9 mouse cellular contexts compared by ENCODE assay signal in genomic region chr15:88866934-88867356, GRCm38 (mm10). TPM values are rescaled to one million over a fixed set of nuclear protein-coding genes. Genes with fewer than 3 reads are reported as not detected.
A peak's percentile ranks its signal among the peaks of the same experiment; 100 is the strongest.
DNase-seq lines count a peak whose midpoint lies in the region; ATAC-seq and TF ChIP-seq lines count a peak whose summit lies in the region.
"Had no signal": no experiment of that assay in that cellular context is flagged by ENCODE, and none has a peak within 500 bp of the region (broad histone marks: within the 10 kb centered on the region; RNA-seq: fewer than 3 reads in every experiment).

No protein-coding gene starts in this region.

- 8% methylated on average over 7 of the region's 7 CpGs for WGBS in liver, adult 2 months
- 46% methylated on average over 7 of the region's 7 CpGs for WGBS in liver, embryonic 15.5 days (ENCODE audit: insufficient replicate concordance)

- H3K9ac ChIP-seq in liver, adult 2 months (ENCODE audit: low read depth, low read length) = peak overlapping the region; percentile 61
- H3K9ac ChIP-seq in liver, embryonic 15.5 days = no peak overlapping the region

- H3K79me2 ChIP-seq in liver, adult 2 months (ENCODE audit: control insufficient read depth, insufficient read depth, low read length) = peaks cover 18% of the 10 kb centered on the region

- TF ChIP-seq CTCF in liver, adult 2 months (IDR thresholded peaks at IDR 0.05; ENCODE audit: low read depth, low read length) = no peak
- TF ChIP-seq CTCF in embryonic fibroblast, embryonic 13.5 days (IDR thresholded peaks at IDR 0.05; ENCODE audit: borderline replicate concordance, insufficient read depth, low read length) = no peak

- 0 out of 2 replicates have a peak, but pooled peaks have one; percentile 29 for TF ChIP-seq POLR2A in liver, adult 2 months (IDR thresholded peaks at IDR 0.05; ENCODE audit: extremely low read depth, insufficient read depth, low read length)
- no peak for TF ChIP-seq POLR2A in embryonic fibroblast, embryonic 13.5 days (IDR thresholded peaks at IDR 0.05; ENCODE audit: low read depth, low read length)

- peaks cover 41% of the 10 kb centered on the region for H3K4me1 ChIP-seq in liver, adult 2 months (ENCODE audit: control insufficient read depth, insufficient read depth, low read length)
- H3K4me1 ChIP-seq in embryonic fibroblast, embryonic 13.5 days (ENCODE audit: control insufficient read depth, insufficient read depth, low read length) = peaks cover 20% of the 10 kb centered on the region
- H3K4me1 ChIP-seq in liver, embryonic 15.5 days (replicated peaks) = peaks cover 60% of the 10 kb centered on the region

- H3K4me3 ChIP-seq in liver, adult 2 months (ENCODE audit: insufficient read depth, low read depth, low read length) = no peak overlapping the region
- H3K4me3 ChIP-seq in embryonic fibroblast, embryonic 13.5 days (ENCODE audit: insufficient read depth, low read length) = no peak overlapping the region
- no peak overlapping the region for H3K4me3 ChIP-seq in liver, embryonic 15.5 days (replicated peaks)

- H3K4me2 ChIP-seq in liver, embryonic 15.5 days = no peak overlapping the region

- ATAC-seq in liver, embryonic 15.5 days (ENCODE audit: insufficient read depth) = no peak
- ATAC-seq: inflammation-experienced regulatory T-cells, adult 6 months had no signal

- no peaks in the 10 kb centered on the region for H3K9me3 ChIP-seq in liver, embryonic 15.5 days (replicated peaks)

- peak; percentile 71 for DNase-seq in adrenal gland, adult 2 months
- DNase-seq in adrenal gland, postnatal 25 days = no peak
- DNase-seq in liver, adult 2 months (ENCODE audit: extremely low read depth, low read depth, low spot score) = no peak
- DNase-seq in liver = no peak
- no peak for DNase-seq in left cerebral cortex, adult 9 months (ENCODE audit: low spot score in 2 of 2)
- no peak for DNase-seq in embryo, embryonic 10 days (ENCODE audit: low spot score)

- peaks cover 18% of the 10 kb centered on the region for H3K36me3 ChIP-seq in liver, adult 2 months (ENCODE audit: control insufficient read depth, insufficient read depth, low read length)
- peaks cover 15% of the 10 kb centered on the region for H3K36me3 ChIP-seq in liver, embryonic 15.5 days (replicated peaks)

- no peaks in the 10 kb centered on the region for H3K27me3 ChIP-seq in liver, adult 2 months (ENCODE audit: control insufficient read depth, insufficient read depth, low read length)
- 0 out of 2 replicates have a peak, but pooled peaks cover 8% of the 10 kb centered on the region for H3K27me3 ChIP-seq in liver, embryonic 15.5 days

- H3K27ac ChIP-seq in liver, adult 2 months (replicated peaks; ENCODE audit: insufficient read depth, low read depth, low read length) = peak overlapping the region; percentile 88
- peak overlapping the region; percentile 20; the same call in 1 of the 2 replicates for H3K27ac ChIP-seq in embryonic fibroblast, embryonic 13.5 days (ENCODE audit: insufficient read depth, low read length)
- H3K27ac ChIP-seq in liver, embryonic 15.5 days (replicated peaks) = peak overlapping the region; percentile 74

RNA-seq across cellular contexts. Expression of gene Pim3, which starts 5.0 kb away (rescaled TPM):
- total RNA-seq in adrenal gland, adult 2 months (2021) = 100 to 1,000 TPM in 1 of 2 experiments, 10 to 100 TPM in 1; 71.7 to 105 TPM
- polyA plus RNA-seq in adrenal gland, adult 2 months (2012; rRNA removed) = 156 and 157 TPM in 2 replicates
- 71.8 and 89.5 TPM in 2 replicates for total RNA-seq in adrenal gland, postnatal 25 days (2021)
- 59.7 and 68.3 TPM in 2 replicates for total RNA-seq in liver, adult 2 months (2014; rRNA removed)
- polyA plus RNA-seq in liver, adult 2 months (2012; rRNA removed) = 17.7 and 31.2 TPM in 2 replicates
- polyA plus RNA-seq in embryonic fibroblast, embryonic 13.5 days (2011; ENCODE audit: insufficient read length, low read depth, missing spikeins) = 9.6 and 11.6 TPM in 2 replicates
- 22.0 and 34.4 TPM in 2 replicates for polyA plus RNA-seq in liver, embryonic 15.5 days (2015; fragmentation: Nextera tagmentation; extraction: Ambion mirVana)

RNA-seq across cellular contexts. Expression of gene Creld2, which starts 47.5 kb away (rescaled TPM):
- total RNA-seq in adrenal gland, adult 2 months (2021) = 10 to 100 TPM; 44.8 to 45.6 TPM
- polyA plus RNA-seq in adrenal gland, adult 2 months (2012; rRNA removed) = 25.5 and 25.7 TPM in 2 replicates
- 35.1 and 37.8 TPM in 2 replicates for total RNA-seq in adrenal gland, postnatal 25 days (2021)
- total RNA-seq in liver, adult 2 months (2014; rRNA removed) = 51.4 and 70.2 TPM in 2 replicates
- polyA plus RNA-seq in liver, adult 2 months (2012; rRNA removed) = 32.6 and 32.9 TPM in 2 replicates
- 29.6 and 34.6 TPM in 2 replicates for polyA plus RNA-seq in embryonic fibroblast, embryonic 13.5 days (2011; ENCODE audit: insufficient read length, low read depth, missing spikeins)
- polyA plus RNA-seq in liver, embryonic 15.5 days (2015; fragmentation: Nextera tagmentation; extraction: Ambion mirVana) = 39.6 and 46.2 TPM in 2 replicates

RNA-seq across cellular contexts. Expression of gene Alg12, which starts 47.8 kb away (rescaled TPM):
- 10 to 100 TPM; 15.2 to 19.2 TPM for total RNA-seq in adrenal gland, adult 2 months (2021)
- 20.4 and 21.2 TPM in 2 replicates for polyA plus RNA-seq in adrenal gland, adult 2 months (2012; rRNA removed)
- 13.7 and 16.3 TPM in 2 replicates for total RNA-seq in adrenal gland, postnatal 25 days (2021)
- total RNA-seq in liver, adult 2 months (2014; rRNA removed) = 4.9 and 5.8 TPM in 2 replicates
- polyA plus RNA-seq in liver, adult 2 months (2012; rRNA removed) = 9.4 and 14.4 TPM in 2 replicates
- 9.1 and 13.0 TPM in 2 replicates for polyA plus RNA-seq in embryonic fibroblast, embryonic 13.5 days (2011; ENCODE audit: insufficient read length, low read depth, missing spikeins)
- 5.5 and 6.0 TPM in 2 replicates for polyA plus RNA-seq in liver, embryonic 15.5 days (2015; fragmentation: Nextera tagmentation; extraction: Ambion mirVana)

Comparison
In these comparisons a context has a peak if more than half of its experiments do, and no peak if none do; other contexts are left out.
1. H3K27ac ChIP-seq: peak in every context shown above with its lines; median percentile 88 in liver, adult 2 months; 74 in liver, embryonic 15.5 days; 20 in embryonic fibroblast, embryonic 13.5 days.